Mouse (Mus musculus) cerebral cortex, adult 2 months (tissue): ENCODE measurements around the gene Cox7b.

Source experiments
- WGBS: fragments of 180-500 bp; shearing (Covaris S2); methylation state at CpG from one replicate; pipeline ENCODE4 v1.1.7; 2018; 5-methylcytosine and 5-hydroxymethylcytosine counted together

Cox7b gene

DNA sequence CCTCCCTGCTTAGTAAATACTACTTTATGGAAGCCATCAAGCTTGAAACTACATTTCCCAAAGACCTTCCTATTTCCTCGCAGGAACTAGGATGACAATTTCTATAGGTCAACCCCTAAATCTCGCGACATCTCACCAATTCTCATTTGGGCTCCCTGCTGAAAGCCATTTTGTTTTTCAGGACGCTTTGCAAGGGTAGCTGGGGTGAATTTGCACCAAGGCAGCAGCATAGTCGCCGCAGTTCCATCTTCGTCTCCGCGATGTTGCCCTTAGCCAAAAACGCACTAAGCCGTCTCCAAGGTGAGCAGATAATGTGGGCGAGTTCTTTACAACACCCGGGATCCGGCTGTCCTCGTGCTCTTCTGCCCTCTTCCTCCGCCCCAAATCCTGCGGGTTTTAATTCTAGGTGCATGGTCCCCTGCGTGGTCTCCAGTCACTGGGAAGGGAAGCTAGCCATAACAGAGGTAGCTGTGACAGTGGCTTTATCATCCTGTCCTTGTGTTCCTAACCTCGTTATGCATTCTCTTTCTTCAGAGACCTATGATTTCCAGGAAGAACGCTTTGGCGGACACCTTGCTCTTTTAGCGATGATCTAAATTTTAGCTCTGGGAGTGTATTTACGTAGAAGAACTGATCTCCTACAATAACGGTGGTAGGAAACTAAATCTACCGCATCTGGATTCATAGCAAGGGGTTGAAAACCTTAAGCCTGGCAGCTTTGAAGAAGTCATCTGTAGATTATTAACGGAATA is at the start of gene Cox7b:
TSS of gene Cox7b (plus strand) at position 130 of the 752 bp plus-strand sequence.
- WGBS, result 4% methylated on average over 26 of the region's 26 CpGs

DNA sequence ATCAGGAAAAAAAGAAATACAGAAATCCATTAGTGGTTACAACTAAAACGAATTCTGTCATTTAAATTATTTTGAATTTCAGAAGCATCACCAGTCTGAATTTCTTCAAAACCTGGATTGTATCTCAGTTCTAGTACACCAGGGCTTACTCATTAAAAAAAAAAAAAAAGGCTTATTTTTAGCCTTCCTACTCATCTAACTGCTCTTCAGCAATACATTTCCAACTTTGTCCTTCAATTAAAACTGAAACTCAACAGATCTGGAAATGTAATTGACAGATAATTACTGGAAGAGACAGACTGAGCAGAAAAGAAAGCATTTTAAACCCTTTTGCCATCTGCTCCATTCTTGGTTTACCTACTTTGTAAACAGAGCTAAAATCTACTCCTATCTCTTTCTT is 13.9 kb upstream of the Cox7b start:
- 83% methylated on average over 1 of the region's 1 CpGs for whole genome bisulfite sequencing

DNA sequence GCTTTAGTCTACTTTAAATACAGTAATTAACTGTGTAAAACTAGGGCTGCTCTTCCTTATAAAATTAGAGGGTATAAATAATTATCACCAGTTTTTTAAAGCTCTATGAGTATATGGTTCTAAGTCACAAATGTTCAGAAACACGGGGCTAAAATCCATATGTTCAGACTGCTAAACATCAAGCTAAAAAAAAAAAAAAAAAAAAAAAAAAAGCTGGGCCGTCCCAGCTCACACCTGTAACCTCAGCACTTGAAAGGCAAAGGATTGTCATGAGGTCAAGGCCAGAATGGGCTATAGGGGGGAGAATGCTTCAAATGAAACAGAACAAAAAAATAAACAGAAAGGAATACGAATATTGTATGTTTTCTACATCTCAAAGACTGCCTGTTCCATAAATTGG is 4.7 kb upstream of the Cox7b start:
- WGBS, result 9% methylated on average over 3 of the region's 3 CpGs

DNA sequence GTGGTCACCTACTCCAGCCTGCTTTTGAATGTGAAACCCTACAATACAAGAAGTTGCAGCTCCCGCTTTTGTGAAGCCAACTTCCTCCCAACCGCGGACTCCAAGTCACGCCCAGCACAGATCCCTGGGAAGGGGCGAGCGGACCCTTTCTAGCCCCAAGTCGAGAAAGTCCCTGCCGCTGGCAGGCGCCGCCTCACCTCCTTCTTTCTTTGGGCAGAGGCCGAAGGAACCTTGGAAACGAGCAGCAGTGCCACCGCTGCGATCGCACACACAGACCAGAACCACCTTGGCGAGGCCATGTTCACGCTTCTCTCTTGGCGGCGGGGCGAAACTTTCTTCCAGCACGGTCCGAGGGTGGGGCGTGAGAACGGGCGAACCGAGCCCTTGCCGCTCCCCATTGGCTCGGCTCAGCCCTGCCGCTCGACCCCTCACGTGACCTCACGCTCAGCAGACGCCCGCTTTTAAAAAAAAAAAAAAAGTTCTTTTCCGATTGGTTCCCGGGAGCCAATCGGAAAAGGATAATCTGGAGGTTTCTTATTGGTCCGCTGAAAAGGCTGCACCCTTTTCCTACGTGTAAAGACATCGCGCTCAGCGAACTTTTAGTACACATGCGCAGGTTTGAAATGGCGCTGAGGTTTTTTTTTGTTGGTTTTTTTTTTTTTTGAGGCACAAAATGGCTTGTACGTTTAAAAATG is 3.9 kb upstream of the Cox7b start, which contains the start of gene Magt1:
TSS of gene Magt1 (minus strand) at position 442 of the 695 bp plus-strand sequence.
- under 1% methylated on average over 45 of the region's 45 CpGs for WGBS

DNA sequence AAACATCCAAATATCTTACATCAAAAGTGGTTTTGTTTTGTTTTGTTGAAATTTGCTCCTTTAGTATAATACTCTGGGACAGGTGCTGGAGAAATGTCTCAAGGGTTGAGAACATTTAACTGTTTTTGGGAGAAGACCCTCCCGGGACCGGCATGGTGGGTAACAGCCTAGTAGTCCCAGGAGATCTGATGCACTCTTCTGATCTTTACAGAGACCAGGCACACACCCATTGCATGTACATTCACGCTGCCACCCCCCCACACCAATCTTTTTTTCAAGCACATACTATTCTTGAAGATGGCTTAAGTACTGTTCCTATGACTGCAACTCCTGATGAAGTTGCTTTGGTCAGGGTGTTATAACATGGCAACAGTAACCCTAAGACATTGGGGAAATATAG is 2.9 kb upstream of the Cox7b start:
- 52% methylated on average over 3 of the region's 3 CpGs for WGBS

DNA sequence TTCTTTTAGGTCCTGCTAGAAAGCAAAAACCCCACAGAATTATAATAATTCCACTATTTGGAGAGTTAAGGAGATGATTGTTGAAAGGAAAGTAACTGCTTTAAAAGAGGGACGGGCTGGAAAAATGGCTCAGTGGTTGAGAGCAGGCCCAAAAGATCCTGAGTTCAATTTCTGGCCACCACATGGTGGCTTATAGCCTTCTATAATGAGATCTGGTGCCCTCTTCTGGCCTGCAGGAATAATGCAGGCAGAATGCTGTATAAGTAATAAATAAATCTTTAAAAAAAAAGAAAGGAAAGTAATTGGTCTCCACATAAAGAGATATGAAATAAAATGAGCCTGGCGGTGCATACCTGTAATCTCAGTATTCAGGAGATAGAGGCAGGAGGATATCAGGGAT is 2.3 kb upstream of the Cox7b start:
- 9% methylated on average over 2 of the region's 2 CpGs for WGBS

DNA sequence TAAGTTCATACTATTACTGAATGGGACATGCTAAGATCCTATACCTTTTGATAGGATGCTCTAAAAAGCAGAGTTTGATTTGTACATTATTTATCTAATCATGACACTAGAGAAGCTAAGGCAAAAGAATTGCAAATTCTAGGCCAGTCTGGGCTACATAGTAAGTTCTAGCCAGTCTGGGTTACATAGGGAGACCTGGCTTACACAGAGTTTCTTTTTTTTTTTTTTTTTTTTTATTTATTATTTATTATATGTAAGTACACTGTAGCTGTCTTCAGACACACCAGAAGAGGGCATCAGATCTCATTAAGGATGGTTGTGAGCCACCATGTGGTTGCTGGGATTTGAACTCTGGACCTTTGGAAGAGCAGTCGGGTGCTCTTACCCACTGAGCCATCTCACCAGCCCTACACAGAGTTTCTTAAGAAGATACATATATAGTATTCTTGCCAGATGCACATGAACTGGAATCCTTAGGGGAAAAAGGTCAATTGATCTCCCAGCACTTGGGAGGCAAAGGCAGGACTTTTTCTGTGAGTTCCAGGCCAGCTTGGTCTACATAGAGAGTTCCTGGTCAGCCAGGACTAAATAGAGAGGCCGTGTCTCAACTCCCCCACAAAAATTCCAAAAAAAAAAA is 641 bp upstream of the Cox7b start:
- 63% methylated on average over 2 of the region's 2 CpGs for WGBS

DNA sequence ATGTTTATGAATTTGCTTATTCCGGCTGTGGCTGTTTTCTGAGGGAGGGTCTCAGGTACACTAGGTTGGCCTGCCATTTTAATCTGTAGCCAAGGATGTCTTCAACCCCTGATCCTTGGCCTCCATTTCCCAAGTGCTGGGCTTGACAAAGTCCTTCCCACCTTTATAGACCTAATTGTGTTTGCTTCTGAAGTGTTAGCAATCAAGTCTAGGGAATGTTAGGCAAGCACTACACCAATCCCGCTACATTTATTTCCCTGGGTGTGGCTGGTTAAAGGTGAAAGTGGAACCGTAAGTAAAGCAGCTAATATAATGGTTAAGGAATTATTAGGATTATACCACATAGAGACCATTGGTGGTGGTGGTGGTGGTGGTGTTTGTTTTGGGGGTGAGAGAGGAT is 1.6 kb downstream of the Cox7b start:
- 81% methylated on average over 3 of the region's 3 CpGs for WGBS

DNA sequence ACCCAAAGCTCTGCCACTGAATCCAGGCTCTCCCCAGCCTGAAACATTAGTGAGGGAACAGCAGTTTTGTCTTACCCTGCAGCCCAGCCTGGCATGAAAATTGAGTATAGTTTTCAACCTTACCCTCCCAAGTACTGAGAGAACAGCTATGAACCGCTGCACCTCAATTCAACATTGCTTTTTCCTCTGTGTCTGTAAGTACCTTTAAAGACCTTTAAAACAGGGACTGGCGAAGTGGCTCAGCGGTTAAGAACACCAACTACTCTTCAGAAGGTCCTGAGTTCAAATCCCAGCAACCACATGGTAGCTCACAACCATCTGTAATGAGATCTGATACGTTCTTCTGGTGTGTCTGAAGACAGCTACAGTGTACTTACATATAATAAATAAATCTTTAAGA is 2.0 kb downstream of the Cox7b start:
- 81% methylated on average over 4 of the region's 4 CpGs for WGBS

DNA sequence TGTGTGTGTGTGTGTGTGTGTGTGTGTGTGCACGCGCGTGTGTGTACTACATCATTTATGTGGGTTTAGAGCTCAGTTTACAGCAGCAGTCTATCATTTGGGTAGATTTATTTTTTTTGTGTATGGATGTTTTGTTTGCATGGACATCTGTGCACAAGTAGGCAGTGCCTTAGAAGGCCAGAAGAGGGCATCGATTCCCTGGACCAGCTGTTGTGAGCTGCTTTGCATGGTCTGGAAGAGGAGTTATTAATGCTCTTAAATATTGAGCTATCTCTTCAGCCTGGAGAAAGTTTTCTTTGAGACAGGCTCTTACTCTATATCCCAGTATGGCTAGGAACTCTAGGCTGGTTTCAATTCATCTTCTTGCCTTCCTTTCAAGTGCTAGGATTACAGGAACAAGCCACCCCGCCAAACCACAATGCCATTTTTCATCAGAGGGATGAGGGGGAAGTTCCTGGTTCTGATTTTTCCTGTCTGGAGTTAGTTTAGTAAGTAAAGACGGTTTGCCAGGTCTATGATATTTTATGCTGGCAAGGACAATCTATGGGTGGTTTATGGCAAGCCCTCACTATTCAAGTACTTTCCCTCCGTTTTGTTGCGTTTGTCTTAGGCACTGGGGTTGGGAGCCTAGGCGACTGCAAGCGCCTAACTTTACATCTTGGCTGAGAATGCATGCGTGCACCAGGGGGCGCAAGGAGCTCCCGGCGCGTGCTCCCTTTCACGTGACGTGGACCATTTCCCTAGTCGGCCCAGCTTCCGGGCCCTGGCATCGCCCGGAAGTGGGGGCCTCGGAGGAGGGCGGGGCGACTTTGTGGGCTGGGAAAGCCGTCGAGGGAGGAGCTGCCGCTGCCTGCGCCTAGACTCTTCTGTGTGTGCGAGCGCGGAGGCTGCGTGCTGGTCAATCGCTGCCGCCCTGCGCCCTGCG is 11.2 kb downstream of the Cox7b start, which contains the start of gene Atp7a:
TSS of gene Atp7a (plus strand) at position 859 of the 925 bp plus-strand sequence.
- WGBS, result 2% methylated on average over 33 of the region's 36 CpGs

DNA sequence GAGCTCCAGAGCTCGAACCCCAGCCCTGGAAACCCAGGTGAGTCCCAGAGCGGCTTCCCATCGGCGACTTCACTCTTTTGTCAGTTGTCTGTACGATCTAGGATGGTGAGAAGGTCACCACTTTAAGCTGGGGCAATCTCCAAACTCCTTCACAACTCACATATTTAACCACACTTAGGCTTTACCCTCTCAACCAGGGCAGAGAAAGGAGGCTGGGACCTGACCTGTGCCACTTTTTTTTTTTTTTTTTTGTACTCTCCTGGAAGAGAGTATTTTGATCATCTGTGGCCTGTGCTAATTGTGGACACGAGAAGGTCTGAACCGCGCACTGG is 11.8 kb downstream of the Cox7b start:
- under 1% methylated on average over 8 of the region's 8 CpGs for whole genome bisulfite sequencing

DNA sequence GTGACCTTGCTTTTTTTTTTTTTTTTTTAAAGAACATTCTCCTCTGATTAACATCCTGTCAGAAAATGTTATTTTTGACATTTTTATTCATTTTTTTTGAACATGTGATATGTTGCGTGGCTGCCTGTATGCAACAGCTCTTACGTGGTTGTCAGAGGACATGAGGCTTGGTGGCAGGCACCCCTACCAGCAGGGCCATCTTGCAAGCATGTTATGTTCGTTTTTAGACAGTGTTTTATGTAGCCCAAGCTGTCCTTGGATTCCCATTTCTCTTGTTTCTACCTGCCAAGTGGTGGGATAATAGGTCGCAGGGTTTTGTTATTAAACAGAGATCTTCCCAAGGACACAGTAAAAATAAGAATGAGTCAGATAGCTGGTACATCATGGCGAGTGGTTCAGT is 14.7 kb downstream of the Cox7b start:
- 82% methylated on average over 5 of the region's 5 CpGs for WGBS

DNA sequence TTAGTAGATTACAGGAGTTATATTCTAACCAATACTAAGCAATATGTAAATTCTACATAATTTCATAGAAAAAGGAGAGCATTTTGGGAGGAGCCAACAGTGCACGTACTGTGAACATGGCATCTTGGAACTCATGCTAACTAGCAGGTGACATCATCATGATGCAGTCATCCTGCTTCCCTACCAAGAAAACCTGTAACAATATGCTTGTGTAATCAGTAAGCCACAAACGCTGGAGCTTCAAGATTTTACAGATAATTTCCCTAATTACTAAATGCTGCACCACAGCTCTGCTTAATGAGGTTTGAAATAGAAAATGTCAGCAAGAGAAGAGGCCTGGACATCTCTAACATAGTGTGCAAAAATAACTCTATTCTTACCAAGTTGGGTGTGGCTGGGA is 20.2 kb downstream of the Cox7b start:
- 51% methylated on average over 2 of the region's 2 CpGs for whole genome bisulfite sequencing

DNA sequence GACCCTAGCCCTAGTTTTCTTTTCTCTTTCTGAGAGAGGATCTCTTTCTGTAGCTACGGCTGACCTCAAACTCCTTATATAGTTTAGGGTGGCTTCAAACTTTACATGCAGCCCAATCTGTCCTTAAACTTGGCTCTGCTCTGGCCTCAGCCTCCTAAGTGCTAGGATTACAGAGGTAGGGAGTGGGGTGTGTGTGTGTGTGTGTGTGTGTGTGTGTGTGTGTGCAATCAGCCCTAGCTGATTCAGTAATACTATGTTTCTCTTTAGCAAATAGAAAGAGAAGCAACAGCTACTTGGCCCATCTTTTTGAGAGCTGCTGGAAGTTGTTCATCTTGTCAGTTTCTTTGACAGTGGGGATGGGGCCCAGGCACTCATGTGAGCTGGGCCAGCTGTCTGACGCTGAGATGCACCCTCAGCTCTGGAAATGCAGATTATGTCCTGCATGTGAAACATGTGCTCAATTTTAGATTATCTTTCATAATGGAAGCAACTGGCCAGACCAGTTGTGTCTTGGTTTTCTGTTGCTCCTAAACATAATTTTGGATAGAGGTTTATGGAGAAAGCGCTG is 21.8 kb downstream of the Cox7b start:
- 72% methylated on average over 3 of the region's 3 CpGs for WGBS

DNA sequence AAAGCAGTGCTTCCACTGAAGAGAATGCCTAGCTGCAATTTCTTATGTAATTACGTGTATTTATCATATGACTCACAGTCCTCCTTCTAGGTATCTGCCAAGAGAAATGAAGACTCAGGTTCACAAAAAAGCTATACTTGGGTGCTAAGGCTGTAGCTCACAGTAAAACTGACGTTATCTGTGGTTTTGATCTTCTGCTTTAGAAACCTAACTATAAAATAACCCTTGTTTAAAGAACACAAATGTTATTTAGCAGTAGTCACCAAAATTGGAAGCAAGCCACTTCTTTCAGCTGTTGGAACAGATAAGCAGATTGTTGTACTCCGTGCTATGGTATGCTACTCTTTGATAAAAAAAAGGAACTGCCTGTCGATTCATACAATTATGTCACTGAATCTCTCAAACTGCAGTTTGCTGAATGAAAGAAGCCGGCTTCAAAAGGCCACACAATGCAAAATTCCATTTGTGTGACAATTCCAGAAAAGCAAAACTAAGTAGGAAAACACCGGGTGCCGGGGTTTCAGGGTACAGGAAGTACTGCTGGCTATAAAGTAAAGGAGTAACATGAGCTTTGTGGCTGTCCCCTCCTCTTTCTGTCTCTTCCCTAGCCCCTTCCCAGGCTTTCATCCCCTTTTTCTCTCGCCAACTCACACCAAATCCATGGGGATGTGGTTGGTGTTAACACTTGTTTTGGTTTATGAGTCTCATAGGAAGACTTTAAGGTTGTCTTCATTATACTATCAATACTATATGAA is 28.5 kb downstream of the Cox7b start:
- 16% methylated on average over 8 of the region's 8 CpGs for WGBS

DNA sequence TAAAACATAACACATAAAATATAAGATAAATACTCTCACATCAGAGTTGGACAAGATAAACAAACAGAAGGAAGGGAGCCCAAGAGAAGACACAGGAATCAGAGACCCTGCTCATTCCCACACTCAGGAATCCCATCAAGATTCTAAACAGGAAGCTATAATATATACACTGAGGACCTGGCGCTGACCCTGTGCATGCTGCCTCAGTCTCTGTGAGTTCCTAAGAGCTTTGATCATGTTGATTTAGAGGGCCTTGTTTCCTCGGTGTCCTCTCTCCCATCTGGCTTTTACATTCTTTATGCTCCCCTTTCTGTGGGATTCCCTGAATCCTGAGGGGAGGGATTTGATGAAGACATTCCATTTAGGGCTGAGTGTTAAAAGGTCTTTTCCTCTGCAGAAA is 30.0 kb downstream of the Cox7b start:
- WGBS, result 70% methylated on average over 2 of the region's 2 CpGs

DNA sequence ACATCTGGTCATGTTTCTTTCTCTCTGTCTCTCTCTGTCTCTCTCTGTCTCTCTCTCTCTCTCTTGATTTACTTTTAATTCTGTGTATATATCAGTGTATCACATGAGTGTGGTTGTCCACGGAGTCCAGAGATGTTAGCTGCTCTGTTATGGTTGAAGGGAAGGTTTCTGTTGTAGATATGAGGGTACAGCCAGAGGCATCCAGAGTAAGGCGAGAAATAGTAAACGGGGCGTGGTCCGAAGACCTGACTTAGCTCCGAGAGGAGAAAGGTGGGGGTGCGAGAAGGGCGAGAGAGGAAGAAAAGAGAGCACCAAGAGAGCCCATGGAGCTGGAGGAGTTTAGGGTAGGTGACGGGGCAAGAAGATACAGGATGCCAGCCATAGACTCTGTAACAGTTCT is 30.4 kb downstream of the Cox7b start:
- 77% methylated on average over 9 of the region's 9 CpGs for WGBS

DNA sequence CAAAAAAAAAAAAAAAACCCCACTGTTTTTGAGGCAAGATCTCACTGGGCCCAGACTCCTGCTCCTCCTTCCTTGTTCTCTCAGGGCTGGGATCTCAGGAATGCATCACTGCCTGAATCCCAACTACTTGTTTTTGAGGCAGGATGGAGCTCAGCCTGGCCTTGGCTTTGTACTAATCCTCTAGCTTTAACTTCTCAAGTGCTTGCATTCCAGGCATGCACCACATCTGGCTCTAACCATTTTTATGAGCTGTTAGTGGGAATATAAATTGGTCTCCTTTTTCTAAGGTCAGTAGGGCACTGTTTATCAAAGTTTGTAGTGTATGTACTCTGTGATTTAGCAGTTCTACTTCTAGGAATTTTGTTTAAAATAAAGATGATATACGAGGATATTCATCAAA is 32.7 kb downstream of the Cox7b start:
- 76% methylated on average over 1 of the region's 1 CpGs for WGBS
